Mouse (Mus musculus) adrenal gland, adult (tissue): ENCODE data around the gene Lamc2.

ENCODE experiments used
- DNase-seq, 2 experiments: peaks; one replicate each; pipeline ENCODE4 v3.0.0; 2022 to 2023; ENCODE audit warnings: low spot score in 1 of 2; ENCODE audit not compliant: inconsistent age in 2 of 2

Gene Lamc2

GRCm38 (mm10) chr1:153185828-153186803, at the start of gene Lamc2:
Lamc2 (minus strand) TSS chr1:153186447.
- DNase-seq, result peak; percentile 14 to 60

GRCm38 (mm10) chr1:153235576-153235975, 49.3 kb upstream of the Lamc2 start:
- DNase-seq, result peak in 1 of 2 experiments; percentile 39

- no peak for DNase-seq
Measured at GRCm38 (mm10) chr1:153231681-153232080, 45.4 kb upstream of the Lamc2 start.

GRCm38 (mm10) chr1:153227916-153228315, 41.7 kb upstream of the Lamc2 start:
- DNase-seq, result no peak

- DNase-seq, result no peak
Measured at GRCm38 (mm10) chr1:153227096-153227495, 40.8 kb upstream of the Lamc2 start.

GRCm38 (mm10) chr1:153225786-153226725, 39.8 kb upstream of the Lamc2 start:
- DNase-seq, result no peak

- no peak for DNase-seq
Measured at GRCm38 (mm10) chr1:153224331-153224730, 38.1 kb upstream of the Lamc2 start.

- DNase-seq, result no peak
Measured at GRCm38 (mm10) chr1:153219376-153219775, 33.1 kb upstream of the Lamc2 start.

- no peak for DNase-seq
Measured at GRCm38 (mm10) chr1:153216516-153216915, 30.3 kb upstream of the Lamc2 start.

- no peak for DNase-seq
Measured at GRCm38 (mm10) chr1:153215676-153216075, 29.4 kb upstream of the Lamc2 start.

GRCm38 (mm10) chr1:153210992-153211391, 24.7 kb upstream of the Lamc2 start:
- DNase-seq, result no peak

- no peak for DNase-seq
Measured at GRCm38 (mm10) chr1:153210198-153210597, 24.0 kb upstream of the Lamc2 start.

- no peak for DNase-seq
Measured at GRCm38 (mm10) chr1:153202195-153202594, 15.9 kb upstream of the Lamc2 start.

- DNase-seq, result no peak
Measured at GRCm38 (mm10) chr1:153201448-153201847, 15.2 kb upstream of the Lamc2 start.

GRCm38 (mm10) chr1:153197316-153197850, 11.1 kb upstream of the Lamc2 start:
- DNase-seq, result no peak

- no peak for DNase-seq
Measured at GRCm38 (mm10) chr1:153192945-153193344, 6.7 kb upstream of the Lamc2 start.

- no peak for DNase-seq
Measured at GRCm38 (mm10) chr1:153192379-153192778, 6.1 kb upstream of the Lamc2 start.

GRCm38 (mm10) chr1:153191943-153192329, 5.7 kb upstream of the Lamc2 start:
- peak in 1 of 2 experiments; percentile 67 for DNase-seq

GRCm38 (mm10) chr1:153191237-153191942, 5.1 kb upstream of the Lamc2 start:
- DNase-seq, result no peak

GRCm38 (mm10) chr1:153188081-153188480, 1.8 kb upstream of the Lamc2 start:
- no peak for DNase-seq
